Mouse (Mus musculus) lung, postnatal 0 days (tissue): ENCODE measurements around the gene Olfr120.

ENCODE experiments used
- CTCF ChIP-seq: IDR thresholded peaks from 2 replicates; pipeline ENCODE4 v1.5.1; 2016; ENCODE audit warnings: antibody characterized with exemption, mild to moderate bottlenecking
- EP300 ChIP-seq: IDR thresholded peaks from 2 replicates; pipeline ENCODE4 v1.6.1; 2016; ENCODE audit warnings: antibody characterized with exemption, mild to moderate bottlenecking, control low read depth

- no peak for TF ChIP-seq EP300
- no peak for TF ChIP-seq CTCF
These were observed at the start of gene Olfr120 for GRCm38 (mm10) chr17:37721508-37721907.
